Mouse (Mus musculus) forebrain, embryonic 12.5 days (tissue): ENCODE results near the gene AU022252. TPM values are rescaled to one million over a fixed set of nuclear protein-coding genes. Genes with fewer than 3 reads are reported as not detected.

Experiments used
- ATAC-seq: fragments of 200-750 bp; cut with Nextera tagmentation; 2 replicates; pipeline ENCODE4 v1.8.0; 2017; ENCODE audit warnings: moderate TSS enrichment; ENCODE audit not compliant: low FRiP score
- H3K27ac ChIP-seq: fragments of 300-500 bp; sonication (generic); 2 replicates; pipeline ENCODE4 v1.5.1; 2016; ENCODE audit warnings: mild to moderate bottlenecking
- H3K27me3 ChIP-seq: fragments of 300-500 bp; sonication (generic); 2 replicates; pipeline ENCODE4 v1.6.1; 2016; ENCODE audit warnings: mild to moderate bottlenecking
- H3K36me3 ChIP-seq: fragments of 300-500 bp; sonication (generic); replicated peaks from 2 replicates; pipeline ENCODE4 v1.6.1; 2016; ENCODE audit warnings: mild to moderate bottlenecking
- H3K4me1 ChIP-seq: fragments of 300-500 bp; sonication (generic); 2 replicates; pipeline ENCODE4 v1.6.1; 2016
- H3K4me2 ChIP-seq: fragments of 300-500 bp; sonication (generic); 2 replicates; pipeline ENCODE4 v1.6.1; 2016; ENCODE audit warnings: mild to moderate bottlenecking, moderate library complexity
- H3K4me3 ChIP-seq: fragments of 300-500 bp; sonication (generic); replicated peaks from 2 replicates; pipeline ENCODE4 v1.5.1; 2016; ENCODE audit warnings: mild to moderate bottlenecking
- H3K9ac ChIP-seq: fragments of 300-500 bp; sonication (generic); 2 replicates; pipeline ENCODE4 v1.6.1; 2016; ENCODE audit warnings: mild to moderate bottlenecking
- H3K9me3 ChIP-seq: fragments of 300-500 bp; sonication (generic); 2 replicates; pipeline ENCODE4 v1.6.1; 2016
- WGBS: fragments of 180-500 bp; shearing (Covaris S2); methylation state at CpG from one replicate; pipeline ENCODE4 v1.1.7; 2016; 5-methylcytosine and 5-hydroxymethylcytosine counted together
- polyA plus RNA-seq: library from polyadenylated mRNA; unstranded; fragments of >200 nt; fragmentation: Nextera tagmentation; extraction: Ambion mirVana; gene quantifications from 2 replicates; pipeline ENCODE4 v1.2.1, GENCODE M21; 2016

Gene AU022252
- polyA plus RNA-seq, 1 experiment from 2014 or later: 37.8 TPM

GRCm38 (mm10) chr4:119254012-119254618 lies 21.6 kb upstream of the AU022252 start:
- peak overlapping the region; percentile 83 for H3K27ac ChIP-seq
- H3K27me3 ChIP-seq: no peaks in the 10 kb centered on the region
- ATAC-seq: peak; percentile 67
- no peaks in the 10 kb centered on the region for H3K9me3 ChIP-seq
- no peak overlapping the region for H3K4me3 ChIP-seq
- 19% methylated on average over 9 of the region's 9 CpGs for WGBS
- H3K4me1 ChIP-seq: peaks cover 23% of the 10 kb centered on the region
- peak overlapping the region; percentile 29; the same call in 1 of the 2 replicates for H3K9ac ChIP-seq
- no peaks in the 10 kb centered on the region for H3K36me3 ChIP-seq
- peak overlapping the region; percentile 15 for H3K4me2 ChIP-seq

- Histone ChIP-seq H3K4me3 (no peak overlapping the region), H3K27me3 (no peaks in the 10 kb centered on the region), H3K36me3 (peaks cover 7% of the 10 kb centered on the region; the same call in 1 of the 2 replicates), H3K9ac (no peak overlapping the region), H3K9me3 (no peaks in the 10 kb centered on the region), H3K4me1 (peaks cover 31% of the 10 kb centered on the region), H3K27ac (no peak overlapping the region), H3K4me2 (no peak overlapping the region)
- ATAC-seq: no peak
- 77% methylated on average over 7 of the region's 7 CpGs for WGBS
Observed at GRCm38 (mm10) chr4:119252025-119252808, 19.7 kb upstream of the AU022252 start.

GRCm38 (mm10) chr4:119248407-119248965 lies 16.0 kb upstream of the AU022252 start:
- Histone ChIP-seq H3K27me3 (no peaks in the 10 kb centered on the region), H3K36me3 (peaks cover 22% of the 10 kb centered on the region), H3K4me3 (no peak overlapping the region), H3K27ac (no peak overlapping the region; the same call in 1 of the 2 replicates), H3K4me2 (no peak overlapping the region), H3K9ac (no peak overlapping the region), H3K4me1 (peaks cover 16% of the 10 kb centered on the region), H3K9me3 (no peaks in the 10 kb centered on the region)
- 86% methylated on average over 11 of the region's 11 CpGs for WGBS
- no peak for ATAC-seq

- Histone ChIP-seq H3K4me1 (peaks cover 15% of the 10 kb centered on the region), H3K27me3 (no peaks in the 10 kb centered on the region), H3K4me2 (no peak overlapping the region), H3K27ac (peak overlapping the region; percentile 47; the same call in 1 of the 2 replicates), H3K9me3 (no peaks in the 10 kb centered on the region), H3K36me3 (peaks cover 22% of the 10 kb centered on the region), H3K4me3 (no peak overlapping the region), H3K9ac (no peak overlapping the region)
- ATAC-seq: peak; percentile 88
- WGBS: 27% methylated on average over 13 of the region's 13 CpGs
Observed at GRCm38 (mm10) chr4:119247462-119248235, 15.1 kb upstream of the AU022252 start.

- H3K27me3 ChIP-seq: no peaks in the 10 kb centered on the region
- H3K9me3 ChIP-seq: no peaks in the 10 kb centered on the region
- peaks cover 31% of the 10 kb centered on the region for H3K36me3 ChIP-seq
- no peak for ATAC-seq
- H3K4me1 ChIP-seq: peaks cover 15% of the 10 kb centered on the region
- WGBS: 80% methylated on average over 14 of the region's 14 CpGs
- no peak overlapping the region for H3K4me2 ChIP-seq
- H3K4me3 ChIP-seq: no peak overlapping the region
- no peak overlapping the region for H3K27ac ChIP-seq
- no peak overlapping the region for H3K9ac ChIP-seq
Observed at GRCm38 (mm10) chr4:119246688-119247225, 14.2 kb upstream of the AU022252 start.

GRCm38 (mm10) chr4:119245961-119246360 lies 13.4 kb upstream of the AU022252 start:
- H3K4me2 ChIP-seq: no peak overlapping the region

GRCm38 (mm10) chr4:119245556-119245955 lies 13.0 kb upstream of the AU022252 start:
- H3K9ac ChIP-seq: no peak overlapping the region
- no peak overlapping the region for H3K4me2 ChIP-seq
- 80% methylated on average over 7 of the region's 7 CpGs for WGBS
- H3K27ac ChIP-seq: 0 out of 2 replicates have a peak overlapping the region, but pooled peaks have one; percentile 42
- peaks cover 35% of the 10 kb centered on the region for H3K36me3 ChIP-seq
- ATAC-seq: no peak
- no peak overlapping the region for H3K4me3 ChIP-seq
- peaks cover 15% of the 10 kb centered on the region for H3K4me1 ChIP-seq
- H3K27me3 ChIP-seq: no peaks in the 10 kb centered on the region
- no peaks in the 10 kb centered on the region for H3K9me3 ChIP-seq

More at GRCm38 (mm10) chr4:119245961-119246360, 13.4 kb upstream of the AU022252 start:
- H3K9me3 ChIP-seq: no peaks in the 10 kb centered on the region
- 0 out of 2 replicates have a peak overlapping the region, but pooled peaks have one; percentile 42 for H3K27ac ChIP-seq
- no peaks in the 10 kb centered on the region for H3K27me3 ChIP-seq
- H3K9ac ChIP-seq: no peak overlapping the region
- H3K4me1 ChIP-seq: peaks cover 15% of the 10 kb centered on the region
- no peak for ATAC-seq
- WGBS: 87% methylated on average over 9 of the region's 9 CpGs
- peaks cover 35% of the 10 kb centered on the region for H3K36me3 ChIP-seq
- no peak overlapping the region for H3K4me3 ChIP-seq

GRCm38 (mm10) chr4:119244468-119245240 lies 12.1 kb upstream of the AU022252 start:
- H3K9me3 ChIP-seq: no peaks in the 10 kb centered on the region
- H3K9ac ChIP-seq: no peak overlapping the region
- ATAC-seq: no peak
- H3K36me3 ChIP-seq: peaks cover 35% of the 10 kb centered on the region
- H3K27me3 ChIP-seq: no peaks in the 10 kb centered on the region
- no peak overlapping the region for H3K4me2 ChIP-seq
- no peak overlapping the region for H3K4me3 ChIP-seq
- WGBS: 86% methylated on average over 22 of the region's 22 CpGs
- no peak overlapping the region for H3K27ac ChIP-seq
- H3K4me1 ChIP-seq: peaks cover 15% of the 10 kb centered on the region

GRCm38 (mm10) chr4:119242571-119242970 lies 10.1 kb upstream of the AU022252 start:
- no peak overlapping the region for H3K4me3 ChIP-seq
- no peaks in the 10 kb centered on the region for H3K9me3 ChIP-seq
- ATAC-seq: no peak
- peaks cover 13% of the 10 kb centered on the region for H3K4me1 ChIP-seq
- no peak overlapping the region for H3K27ac ChIP-seq
- WGBS: 92% methylated on average over 12 of the region's 12 CpGs
- no peaks in the 10 kb centered on the region for H3K27me3 ChIP-seq
- peaks cover 28% of the 10 kb centered on the region for H3K36me3 ChIP-seq
- H3K4me2 ChIP-seq: no peak overlapping the region
- H3K9ac ChIP-seq: no peak overlapping the region

GRCm38 (mm10) chr4:119241664-119242063 lies 9.2 kb upstream of the AU022252 start:
- ATAC-seq: no peak
- H3K9me3 ChIP-seq: no peaks in the 10 kb centered on the region
- no peaks in the 10 kb centered on the region for H3K27me3 ChIP-seq
- H3K9ac ChIP-seq: no peak overlapping the region
- H3K27ac ChIP-seq: no peak overlapping the region
- H3K4me3 ChIP-seq: no peak overlapping the region
- H3K4me1 ChIP-seq: 0 out of 2 replicates have a peak, but pooled peaks cover 4% of the 10 kb centered on the region
- no peak overlapping the region for H3K4me2 ChIP-seq
- peaks cover 34% of the 10 kb centered on the region for H3K36me3 ChIP-seq
- WGBS: 91% methylated on average over 14 of the region's 14 CpGs

- no peak overlapping the region for H3K4me3 ChIP-seq
- WGBS: 42% methylated on average over 12 of the region's 12 CpGs
Observed at GRCm38 (mm10) chr4:119239181-119239682, 6.7 kb upstream of the AU022252 start.

More at GRCm38 (mm10) chr4:119239181-119239682, 6.7 kb upstream of the AU022252 start:
- ATAC-seq: peak; percentile 61
- H3K36me3 ChIP-seq: peaks cover 26% of the 10 kb centered on the region
- H3K9ac ChIP-seq: no peak overlapping the region
- H3K27me3 ChIP-seq: peaks cover 2% of the 10 kb centered on the region
- no peaks in the 10 kb centered on the region for H3K9me3 ChIP-seq
- no peak overlapping the region for H3K4me2 ChIP-seq
- peaks cover 9% of the 10 kb centered on the region; the same call in 1 of the 2 replicates for H3K4me1 ChIP-seq
- H3K27ac ChIP-seq: peak overlapping the region; percentile 63; the same call in 1 of the 2 replicates
